Mouse (Mus musculus): ENCODE measurements at regions not wholly inside any gene's neighbourhood (a gene's known extent, or its start where the extent isn't known, plus 50 kb on each side); places are given as distances from the start of the nearest gene placed in this dataset.

GRCm38 (mm10) chr12:68604524-68605299 is 554.3 kb downstream of the Rps29 start:
- TF ChIP-seq POLR2A (IDR thresholded peaks at IDR 0.05; ENCODE audit: low read depth, low read length) (no peak), CTCF (conservative IDR thresholded peaks at IDR 0.05; ENCODE audit: insufficient read depth, insufficient read length, low read depth, low read length) (no peak)

All from kidney, adult 2 months (tissue).